8 mouse cellular contexts compared by ENCODE assay signal in genomic region chr2:169297841-169298627, GRCm38 (mm10).
A peak's percentile ranks its signal among the peaks of the same experiment; 100 is the strongest.
DNase-seq lines count a peak whose midpoint lies in the region; ATAC-seq and TF ChIP-seq lines count a peak whose summit lies in the region.

No protein-coding gene starts in this region.

- TF ChIP-seq CTCF in lung, postnatal 0 days (IDR thresholded peaks at IDR 0.05) = no peak
- no peak for TF ChIP-seq CTCF in heart, adult 2 months (IDR thresholded peaks at IDR 0.05)
- TF ChIP-seq CTCF in stomach, postnatal 0 days (IDR thresholded peaks at IDR 0.05; ENCODE audit: low read depth) = no peak

- H3K27me3 ChIP-seq in lung, postnatal 0 days (replicated peaks; ENCODE audit: insufficient read depth, low read length) = no peaks in the 10 kb centered on the region
- no peaks in the 10 kb centered on the region; the same call in 1 of the 2 replicates for H3K27me3 ChIP-seq in heart, adult 2 months (ENCODE audit: control insufficient read depth, insufficient read depth, low read length)
- H3K27me3 ChIP-seq in intestine, embryonic 16.5 days (replicated peaks; ENCODE audit: control insufficient read depth, insufficient read depth, low read length) = no peaks in the 10 kb centered on the region
- H3K27me3 ChIP-seq in stomach, postnatal 0 days (ENCODE audit: control insufficient read depth, insufficient read depth, low read length) = no peaks in the 10 kb centered on the region

- 0 out of 2 replicates have a peak, but pooled peaks have one; percentile 19 for ATAC-seq in lung, postnatal 0 days
- peak; percentile 50 for ATAC-seq in intestine, embryonic 16.5 days
- ATAC-seq in stomach, postnatal 0 days (ENCODE audit: low FRiP score, low TSS enrichment) = peak; percentile 77; the same call in 1 of the 2 replicates
- no peak for ATAC-seq in megakaryocyte-erythroid progenitor cell, adult 5-6 weeks (replicated peaks; ENCODE audit: low FRiP score, low TSS enrichment, poor library complexity, severe bottlenecking)

- H3K9me3 ChIP-seq in lung, postnatal 0 days (ENCODE audit: low read length) = no peaks in the 10 kb centered on the region
- no peaks in the 10 kb centered on the region for H3K9me3 ChIP-seq in intestine, embryonic 16.5 days (ENCODE audit: control insufficient read depth, low read length)
- no peaks in the 10 kb centered on the region for H3K9me3 ChIP-seq in stomach, postnatal 0 days (ENCODE audit: control insufficient read depth, low read length)

- peak; percentile 24 for DNase-seq in lung, postnatal 0 days (ENCODE audit: low spot score)
- no peak for DNase-seq in lung, adult 18-20 months
- DNase-seq in heart, adult 2 months = peak; percentile 29 to 30
- DNase-seq in lung, postnatal 10 days = peak; percentile 21
- DNase-seq in stomach, postnatal 0 days (ENCODE audit: low spot score) = peak; percentile 31
- no peak for DNase-seq in gastrocnemius, postnatal 25 days

- H3K4me1 ChIP-seq in lung, postnatal 0 days (ENCODE audit: insufficient read depth, low read depth, low read length) = peaks cover 4% of the 10 kb centered on the region; the same call in 1 of the 2 replicates
- no peaks in the 10 kb centered on the region for H3K4me1 ChIP-seq in heart, adult 2 months (ENCODE audit: control insufficient read depth, insufficient read depth, low read length)
- H3K4me1 ChIP-seq in intestine, embryonic 16.5 days (ENCODE audit: control insufficient read depth, insufficient read depth, low read length) = 0 out of 2 replicates have a peak, but pooled peaks cover 3% of the 10 kb centered on the region
- H3K4me1 ChIP-seq in stomach, postnatal 0 days (replicated peaks; ENCODE audit: control insufficient read depth, insufficient read depth) = no peaks in the 10 kb centered on the region

- no peak overlapping the region for H3K27ac ChIP-seq in lung, postnatal 0 days (ENCODE audit: low read length)
- no peak overlapping the region for H3K27ac ChIP-seq in heart, adult 2 months
- no peak overlapping the region for H3K27ac ChIP-seq in intestine, embryonic 16.5 days (ENCODE audit: low read length)
- H3K27ac ChIP-seq in stomach, postnatal 0 days (replicated peaks) = 0 out of 2 replicates have a peak overlapping the region, but pooled peaks have one; percentile 18

- no peak overlapping the region for H3K9ac ChIP-seq in lung, postnatal 0 days (replicated peaks; ENCODE audit: low read depth)
- no peak overlapping the region for H3K9ac ChIP-seq in heart, adult 2 months (ENCODE audit: low read depth, low read length)
- H3K9ac ChIP-seq in intestine, embryonic 16.5 days (ENCODE audit: low read depth, low read length) = peak overlapping the region; percentile 23; the same call in 1 of the 2 replicates
- 0 out of 2 replicates have a peak overlapping the region, but pooled peaks have one; percentile 8 for H3K9ac ChIP-seq in stomach, postnatal 0 days (ENCODE audit: low read length)

- no peaks in the 10 kb centered on the region for H3K79me2 ChIP-seq in heart, adult 2 months (replicated peaks; ENCODE audit: control insufficient read depth, insufficient read depth, low read length)

- no peak for TF ChIP-seq EP300 in lung, postnatal 0 days (IDR thresholded peaks at IDR 0.05)
- 0 out of 2 replicates have a peak, but pooled peaks have one; percentile 6 for TF ChIP-seq EP300 in heart, adult 2 months (IDR thresholded peaks at IDR 0.05; ENCODE audit: insufficient read depth, low read depth, low read length)
- TF ChIP-seq EP300 in stomach, postnatal 0 days (optimal IDR thresholded peaks at IDR 0.05) = no peak

- intact Hi-C loops in heart, adult 2 months (cut with DNase I) = no loop called here

- H3K4me2 ChIP-seq in lung, postnatal 0 days (replicated peaks; ENCODE audit: low read depth, low read length) = peak overlapping the region; percentile 46
- H3K4me2 ChIP-seq in intestine, embryonic 16.5 days (ENCODE audit: low read depth, low read length) = peak overlapping the region; percentile 45
- H3K4me2 ChIP-seq in stomach, postnatal 0 days (replicated peaks; ENCODE audit: low read depth) = peak overlapping the region; percentile 51

- WGBS in lung, postnatal 0 days = 14% methylated on average over 21 of the region's 21 CpGs
- WGBS in heart, adult 2 months = 16% methylated on average over 21 of the region's 21 CpGs
- 19% methylated on average over 21 of the region's 21 CpGs for WGBS in intestine, embryonic 16.5 days
- WGBS in stomach, postnatal 0 days = 11% methylated on average over 21 of the region's 21 CpGs

- TF ChIP-seq POLR2A in heart, adult 2 months (IDR thresholded peaks at IDR 0.05; ENCODE audit: insufficient read depth, low read depth, low read length) = no peak

- no peaks in the 10 kb centered on the region for H3K36me3 ChIP-seq in lung, postnatal 0 days (ENCODE audit: insufficient read depth, low read length)
- H3K36me3 ChIP-seq in heart, adult 2 months (ENCODE audit: control insufficient read depth, insufficient read depth, low read length) = no peaks in the 10 kb centered on the region
- no peaks in the 10 kb centered on the region for H3K36me3 ChIP-seq in intestine, embryonic 16.5 days (ENCODE audit: control insufficient read depth, insufficient read depth, low read length)
- no peaks in the 10 kb centered on the region for H3K36me3 ChIP-seq in stomach, postnatal 0 days (ENCODE audit: control insufficient read depth, insufficient read depth, low read length)

- H3K4me3 ChIP-seq in lung, postnatal 0 days (ENCODE audit: low read depth, low read length) = 0 out of 2 replicates have a peak overlapping the region, but pooled peaks have one; percentile 10
- peak overlapping the region; percentile 10; the same call in 1 of the 2 replicates for H3K4me3 ChIP-seq in heart, adult 2 months
- peak overlapping the region; percentile 26 for H3K4me3 ChIP-seq in intestine, embryonic 16.5 days (ENCODE audit: low read length)
- H3K4me3 ChIP-seq in stomach, postnatal 0 days (ENCODE audit: low read depth, low read length) = peak overlapping the region; percentile 32

Comparison
In these comparisons a context has a peak if more than half of its experiments do, and no peak if none do; other contexts are left out.
1. DNase-seq: peak in lung, postnatal 0 days (single experiment), heart, adult 2 months (2 of 2), lung, postnatal 10 days (single experiment) and stomach, postnatal 0 days (single experiment); none in lung, adult 18-20 months (0 of 2) and gastrocnemius, postnatal 25 days (single experiment).
2. H3K9ac ChIP-seq: peak in intestine, embryonic 16.5 days (single experiment) and stomach, postnatal 0 days (single experiment); none in lung, postnatal 0 days (single experiment) and heart, adult 2 months (single experiment).
3. Peak in every context shown above with its lines, with median percentiles within 50 percentile points of each other: H3K4me2 ChIP-seq and H3K4me3 ChIP-seq.